Mouse (Mus musculus) lung, embryonic 14.5 days (tissue): ENCODE data around the gene Bbox1. TPM values are rescaled to one million over a fixed set of nuclear protein-coding genes. Genes with fewer than 3 reads are reported as not detected.
A peak's percentile ranks its signal among the peaks of the same experiment; 100 is the strongest.

Experiments
- ATAC-seq: fragments of 200-750 bp; cut with Nextera tagmentation; 2 replicates; pipeline ENCODE4 v1.8.0; 2017; ENCODE audit warnings: mild to moderate bottlenecking, moderate TSS enrichment, moderate library complexity; ENCODE audit not compliant: insufficient read depth
- DNase-seq: peaks from one replicate; pipeline ENCODE4 v3.0.0-alpha.2; 2015
- H3K27ac ChIP-seq: fragments of 300-500 bp; sonication (generic); 2 replicates; pipeline ENCODE4 v1.5.1; 2014; ENCODE audit warnings: low read depth, mild to moderate bottlenecking, moderate library complexity
- H3K27me3 ChIP-seq: fragments of 300-500 bp; sonication (generic); 2 replicates; pipeline ENCODE4 v1.6.1; 2014; ENCODE audit warnings: low read length, control low read depth; ENCODE audit not compliant: insufficient read depth
- H3K36me3 ChIP-seq: fragments of 300-500 bp; sonication (generic); 2 replicates; pipeline ENCODE4 v1.6.1; 2014; ENCODE audit warnings: control low read depth; ENCODE audit not compliant: insufficient read depth
- H3K4me1 ChIP-seq: fragments of 300-500 bp; sonication (generic); 2 replicates; pipeline ENCODE4 v1.6.1; 2014; ENCODE audit warnings: antibody characterized with exemption, control low read depth; ENCODE audit not compliant: insufficient read depth
- H3K4me2 ChIP-seq: fragments of 300-500 bp; sonication (generic); 2 replicates; pipeline ENCODE4 v1.6.1; 2014; ENCODE audit warnings: mild to moderate bottlenecking
- H3K4me3 ChIP-seq: fragments of 300-500 bp; sonication (generic); 2 replicates; pipeline ENCODE4 v1.5.1; 2014; ENCODE audit warnings: low read depth, low read length
- H3K9ac ChIP-seq: fragments of 300-500 bp; sonication (generic); 2 replicates; pipeline ENCODE4 v1.6.1; 2014
- H3K9me3 ChIP-seq: fragments of 300-500 bp; sonication (generic); 2 replicates; pipeline ENCODE4 v1.6.1; 2016; ENCODE audit warnings: low read depth, low read length, control low read depth
- CTCF ChIP-seq: IDR thresholded peaks from 2 replicates; pipeline ENCODE4 v1.5.1; 2016; ENCODE audit warnings: antibody characterized with exemption, low read depth
- WGBS: fragments of 180-500 bp; shearing (Covaris S2); extraction: QIAGEN DNeasy Blood & Tissue Kit; methylation state at CpG from one replicate; pipeline ENCODE4 v1.1.7; 2014; 5-methylcytosine and 5-hydroxymethylcytosine counted together
- polyA plus RNA-seq: library from polyadenylated mRNA; unstranded; fragments of >200 nt; fragmentation: Nextera tagmentation; extraction: Ambion mirVana; gene quantifications from 2 replicates; pipeline ENCODE4 v1.2.1, GENCODE M21; 2014

Bbox1 gene
- polyA plus RNA-seq: 0.17 and 0.46 TPM in 2 replicates

GRCm38 (mm10) chr2:110314509-110315155 is at the start of gene Bbox1:
Bbox1 (minus strand) TSS chr2:110314560.
- WGBS: 71% methylated on average over 6 of the region's 6 CpGs
- no peaks in the 10 kb centered on the region for H3K4me1 ChIP-seq
- no peak within 1 kb of the TSS for H3K27ac ChIP-seq
- H3K27me3 ChIP-seq: no peaks in the 10 kb centered on the region
- no peak for ATAC-seq
- no peak within 1 kb of the TSS for H3K9ac ChIP-seq
- no peaks in the 10 kb centered on the region for H3K9me3 ChIP-seq
- DNase-seq: no peak
- no peak within 1 kb of the TSS for H3K4me2 ChIP-seq
- H3K4me3 ChIP-seq: no peak within 1 kb of the TSS
- H3K36me3 ChIP-seq: no peaks in the 10 kb centered on the region
- TF ChIP-seq CTCF: no peak

DNA sequence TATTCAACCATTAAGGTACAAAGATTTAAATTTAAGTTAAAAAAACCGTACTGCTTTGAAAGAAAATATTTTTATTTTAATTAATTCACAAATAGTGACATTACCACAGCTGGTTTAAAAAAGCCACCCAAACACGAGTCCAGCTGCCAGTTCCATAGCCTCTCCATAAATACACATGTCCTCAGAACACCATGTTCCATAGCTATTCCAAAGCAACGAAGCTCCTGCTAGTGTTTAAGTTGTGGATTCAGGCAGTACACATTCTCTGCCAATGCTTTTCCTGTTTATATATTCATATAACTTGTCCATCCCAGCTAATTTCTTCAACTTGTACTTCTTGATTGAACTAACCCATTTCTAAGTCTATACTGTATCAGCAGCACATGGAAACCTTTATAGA is 49.5 kb upstream of the Bbox1 start:
- Histone ChIP-seq H3K4me2 (no peak overlapping the region), H3K27ac (no peak overlapping the region), H3K9ac (no peak overlapping the region), H3K4me1 (no peaks in the 10 kb centered on the region; the same call in 1 of the 2 replicates), H3K4me3 (no peak overlapping the region), H3K27me3 (0 out of 2 replicates have a peak, but pooled peaks cover 4% of the 10 kb centered on the region), H3K36me3 (no peaks in the 10 kb centered on the region), H3K9me3 (no peaks in the 10 kb centered on the region)
- WGBS: 44% methylated on average over 3 of the region's 3 CpGs
- TF ChIP-seq CTCF: no peak
- ATAC-seq (no peak), DNase-seq (no peak)

GRCm38 (mm10) chr2:110362432-110363283 is 48.3 kb upstream of the Bbox1 start, which contains the start of gene Fibin:
Fibin (minus strand) TSS chr2:110363183.
- Histone ChIP-seq H3K36me3 (no peaks in the 10 kb centered on the region), H3K27me3 (0 out of 2 replicates have a peak, but pooled peaks cover 4% of the 10 kb centered on the region), H3K9me3 (no peaks in the 10 kb centered on the region), H3K27ac (peak within 1 kb of the TSS; percentile 85), H3K4me2 (peak within 1 kb of the TSS; percentile 62), H3K4me3 (peak within 1 kb of the TSS; percentile 45), H3K4me1 (no peaks in the 10 kb centered on the region; the same call in 1 of the 2 replicates), H3K9ac (peak within 1 kb of the TSS; percentile 65)
- DNase-seq (peak; percentile 72), ATAC-seq (peak; percentile 74)
- TF ChIP-seq CTCF: peak; percentile 55
- 2% methylated on average over 33 of the region's 33 CpGs for whole genome bisulfite sequencing

- no peak for ATAC-seq
- Histone ChIP-seq H3K4me2 (no peak overlapping the region), H3K4me3 (no peak overlapping the region), H3K9ac (no peak overlapping the region), H3K27ac (no peak overlapping the region), H3K27me3 (no peaks in the 10 kb centered on the region), H3K36me3 (no peaks in the 10 kb centered on the region), H3K4me1 (no peaks in the 10 kb centered on the region), H3K9me3 (no peaks in the 10 kb centered on the region)
- DNase-seq: no peak
- 71% methylated on average over 5 of the region's 5 CpGs for WGBS
- no peak for TF ChIP-seq CTCF
Observed at GRCm38 (mm10) chr2:110353302-110353970, 39.1 kb upstream of the Bbox1 start.

- Histone ChIP-seq H3K4me2 (no peak overlapping the region), H3K4me3 (no peak overlapping the region), H3K9me3 (no peaks in the 10 kb centered on the region), H3K27ac (no peak overlapping the region), H3K36me3 (no peaks in the 10 kb centered on the region), H3K4me1 (no peaks in the 10 kb centered on the region), H3K27me3 (no peaks in the 10 kb centered on the region), H3K9ac (no peak overlapping the region)
- 52% methylated on average over 5 of the region's 5 CpGs for WGBS
- no peak for TF ChIP-seq CTCF
- DNase-seq: peak; percentile 59
- ATAC-seq: no peak
Observed at GRCm38 (mm10) chr2:110351843-110352251, 37.5 kb upstream of the Bbox1 start.

DNA sequence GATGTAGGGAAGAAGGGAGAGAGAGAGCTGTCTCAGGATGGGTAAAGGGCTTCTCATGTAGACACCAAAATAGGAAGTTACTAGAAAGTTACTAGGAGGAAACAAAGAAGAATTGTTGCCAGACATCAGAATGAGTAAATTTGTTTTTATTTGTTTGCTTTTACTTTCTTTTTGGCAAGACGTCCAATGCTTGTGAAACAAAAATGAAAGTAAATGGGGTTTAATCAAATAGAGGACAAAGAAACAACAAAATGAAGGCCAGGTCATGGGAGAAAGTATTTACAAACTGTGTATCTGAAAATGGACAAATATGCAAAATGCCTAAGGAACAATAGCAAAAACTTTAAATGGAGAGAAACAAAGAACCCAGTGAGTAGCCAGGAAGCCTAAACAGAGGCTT is 37.0 kb upstream of the Bbox1 start:
- no peak overlapping the region for H3K4me2 ChIP-seq
- DNase-seq (no peak), ATAC-seq (no peak)
- no peaks in the 10 kb centered on the region for H3K4me1 ChIP-seq
- no peak for TF ChIP-seq CTCF
- H3K27ac ChIP-seq: no peak overlapping the region
- 53% methylated on average over 1 of the region's 1 CpGs for WGBS
- H3K27me3 ChIP-seq: no peaks in the 10 kb centered on the region
- H3K36me3 ChIP-seq: no peaks in the 10 kb centered on the region
- H3K9ac ChIP-seq: no peak overlapping the region
- no peak overlapping the region for H3K4me3 ChIP-seq
- H3K9me3 ChIP-seq: no peaks in the 10 kb centered on the region

DNA sequence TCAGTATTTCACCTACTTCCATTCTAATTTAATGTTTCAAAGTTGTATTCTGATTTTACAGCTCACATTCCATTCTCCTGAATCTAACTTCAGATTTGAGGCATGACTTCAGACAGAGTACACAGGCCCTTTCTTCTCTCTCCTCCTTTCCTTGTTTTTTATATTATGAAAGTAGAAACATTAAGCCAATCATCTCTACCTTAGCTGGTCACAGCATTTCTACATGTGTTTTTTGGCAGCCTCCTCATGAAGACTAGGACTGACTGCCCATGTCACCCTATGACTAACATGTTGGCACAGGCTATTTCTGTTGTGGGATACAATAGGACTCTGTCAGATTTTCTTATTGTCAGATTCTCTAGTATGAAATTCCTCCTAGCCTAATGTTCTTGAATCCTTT is 14.6 kb upstream of the Bbox1 start:
- H3K4me1 ChIP-seq: no peaks in the 10 kb centered on the region
- no peak overlapping the region for H3K9ac ChIP-seq
- H3K9me3 ChIP-seq: no peaks in the 10 kb centered on the region
- DNase-seq: no peak
- H3K4me3 ChIP-seq: no peak overlapping the region
- TF ChIP-seq CTCF: no peak
- H3K4me2 ChIP-seq: no peak overlapping the region
- ATAC-seq: no peak
- no peaks in the 10 kb centered on the region for H3K36me3 ChIP-seq
- H3K27ac ChIP-seq: no peak overlapping the region
- H3K27me3 ChIP-seq: no peaks in the 10 kb centered on the region
